Mouse (Mus musculus) activated CD4-positive, CD25-positive, alpha-beta regulatory T cell (primary cell): ENCODE measurements around the gene Ppard. TPM values are rescaled to one million over a fixed set of nuclear protein-coding genes. Genes with fewer than 3 reads are reported as not detected.

Experiments
- polyA plus RNA-seq, 2 experiments: library from polyadenylated mRNA; unstranded; fragments of 100-300 nt; shearing (Covaris generic); gene quantifications; one replicate each; pipeline ENCODE4 v1.2.1; 2017

Ppard gene
- polyA plus RNA-seq = 1 to 10 TPM; 2.5 to 3.7 TPM

GRCm38 (mm10) chr17:28232475-28233060 is at the start of gene Ppard:
TSS of gene Ppard (plus strand) at chr17:28232700.

GRCm38 (mm10) chr17:28207591-28208313 is 24.7 kb upstream of the Ppard start, which contains the start of gene Def6:
TSS of gene Def6 (plus strand) at chr17:28207778.

GRCm38 (mm10) chr17:28313212-28313879 is 80.8 kb downstream of the Ppard start, which contains the start of gene Fance:
TSS of gene Fance (plus strand) at chr17:28313519.

GRCm38 (mm10) chr17:28328366-28328928 is 95.9 kb downstream of the Ppard start, which contains the start of gene Rpl10a:
TSS of gene Rpl10a (plus strand) at chr17:28328471.

GRCm38 (mm10) chr17:28350466-28351352 is 118.2 kb downstream of the Ppard start, which contains the start of gene Tead3:
TSS of gene Tead3 (minus strand) at chr17:28350817.

Other genes starting within 250 kb of the Ppard start
- gene Tcp11, start 152.1 kb upstream of the Ppard start, polyA plus RNA-seq = under 1 TPM in 1 of 2 experiments, not detected in 1; 0.87 TPM
- gene Scube3, start 90.6 kb upstream of the Ppard start, polyA plus RNA-seq = not detected
- 10 to 100 TPM in 1 of 2 experiments, 1 to 10 TPM in 1; 8.2 to 12.0 TPM for gene Zfp523, start 55.6 kb upstream of the Ppard start, polyA plus RNA-seq
- 100 to 1,000 TPM; 164 to 221 TPM for gene Def6, start 24.9 kb upstream of the Ppard start, polyA plus RNA-seq
- 10 to 100 TPM; 31.6 to 35.6 TPM for gene Fance, start 80.8 kb downstream of the Ppard start, polyA plus RNA-seq
- 100 to 1,000 TPM; 290 to 502 TPM for gene Rpl10a, start 95.8 kb downstream of the Ppard start, polyA plus RNA-seq
- gene Tead3, start 118.1 kb downstream of the Ppard start, polyA plus RNA-seq = under 1 TPM; 0.06 to 0.27 TPM
- gene Tulp1, start 132.5 kb downstream of the Ppard start, polyA plus RNA-seq = under 1 TPM in 1 of 2 experiments, not detected in 1; 0.39 TPM